Mouse (Mus musculus): ENCODE measurements around the gene Mogat1. TPM values are rescaled to one million over a fixed set of nuclear protein-coding genes. Genes with fewer than 3 reads are reported as not detected.

Gene Mogat1
- total RNA-seq, 2 experiments from 2014 or later: not detected

DNA sequence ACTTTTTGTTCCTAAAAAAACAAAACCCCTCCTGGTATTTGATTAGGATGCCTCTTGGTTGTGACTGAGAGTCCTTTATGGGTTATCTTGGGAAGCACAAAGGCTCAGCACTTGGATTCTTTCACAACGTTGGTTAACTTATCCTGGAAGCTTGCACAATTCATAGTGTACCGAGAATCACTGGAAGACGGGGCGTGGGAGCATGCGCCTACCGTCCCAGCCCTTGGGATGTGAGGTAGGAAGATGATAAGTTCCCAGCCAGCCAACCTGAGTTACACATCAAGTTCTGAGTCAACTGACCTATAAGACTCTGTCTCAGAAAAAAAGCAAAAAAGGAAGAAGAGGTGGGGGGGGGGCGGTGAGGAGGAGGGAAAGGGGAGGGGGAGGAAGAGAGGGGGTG is 8.1 kb downstream of the Mogat1 start:
- intact Hi-C loops (cut with DNase I): no loop called here
- no peak for DNase-seq (ENCODE audit: extremely low spot score in 1 of 2, low spot score in 2 of 2)

GRCm38 (mm10) chr1:78525189-78525886 is 14.5 kb downstream of the Mogat1 start:
- DNase-seq (ENCODE audit: extremely low spot score in 1 of 2, low spot score in 2 of 2): peak; percentile 67 to 77
- TF ChIP-seq CTCF (IDR thresholded peaks at IDR 0.05): peak; percentile 100
- no peak overlapping the region for H3K27ac ChIP-seq
- intact Hi-C loops (cut with DNase I): loop anchor here (5.0 kb wide), 1 partner anchor 1157 kb away; no protein-coding TSS in a partner anchor
- no peak overlapping the region for H3K4me3 ChIP-seq

More for the DNA sequence above, 8.1 kb downstream of the Mogat1 start:
- no peak for TF ChIP-seq CTCF (IDR thresholded peaks at IDR 0.05)
- Histone ChIP-seq H3K4me3 (no peak overlapping the region), H3K27ac (no peak overlapping the region)

- Histone ChIP-seq H3K4me3 (no peak overlapping the region), H3K27ac (no peak overlapping the region)
- no peak for TF ChIP-seq CTCF (IDR thresholded peaks at IDR 0.05)
- DNase-seq (ENCODE audit: extremely low spot score in 1 of 2, low spot score in 2 of 2): no peak
- intact Hi-C loops (cut with DNase I): loop anchor here (5.0 kb wide), 1 partner anchor 1154 kb away; no protein-coding TSS in a partner anchor
Measured at GRCm38 (mm10) chr1:78528356-78528755, 17.6 kb downstream of the Mogat1 start.

DNA sequence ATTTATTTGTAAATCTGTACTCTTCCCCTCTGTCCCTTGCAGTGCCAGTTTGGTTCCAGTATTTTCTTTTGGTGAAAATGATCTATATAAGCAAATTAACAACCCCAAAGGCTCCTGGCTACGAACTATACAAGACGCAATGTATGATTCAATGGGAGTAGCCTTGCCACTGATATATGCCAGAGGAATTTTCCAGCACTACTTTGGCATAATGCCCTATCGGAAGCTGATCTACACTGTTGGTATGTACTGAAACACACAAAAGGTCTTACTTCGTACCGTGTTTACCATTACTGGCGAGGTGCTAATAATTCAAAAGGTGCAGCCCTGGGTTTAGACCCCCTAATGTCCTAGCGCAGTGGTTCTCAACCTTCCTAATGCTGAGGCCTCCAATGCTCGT is 18.2 kb downstream of the Mogat1 start:
- intact Hi-C loops (cut with DNase I): loop anchor here (5.0 kb wide), 1 partner anchor 1153 kb away; no protein-coding TSS in a partner anchor
- no peak overlapping the region for H3K4me3 ChIP-seq
- DNase-seq (ENCODE audit: extremely low spot score in 1 of 2, low spot score in 2 of 2): no peak
- H3K27ac ChIP-seq: no peak overlapping the region
- no peak for TF ChIP-seq CTCF (IDR thresholded peaks at IDR 0.05)

- TF ChIP-seq CTCF (IDR thresholded peaks at IDR 0.05): peak; percentile 48
- Histone ChIP-seq H3K27ac (no peak overlapping the region), H3K4me3 (no peak overlapping the region)
- no peak for DNase-seq (ENCODE audit: extremely low spot score in 1 of 2, low spot score in 2 of 2)
- intact Hi-C loops (cut with DNase I): loop anchor here (10.0 kb wide), 1 partner anchor 914 kb away; the partner anchor contains the start of gene Scg2
Measured at GRCm38 (mm10) chr1:78530500-78531215, 19.9 kb downstream of the Mogat1 start.

GRCm38 (mm10) chr1:78532184-78532800 is 21.5 kb downstream of the Mogat1 start:
- intact Hi-C loops (cut with DNase I): loop anchor here (10.0 kb wide), 1 partner anchor 913 kb away; the partner anchor contains the start of gene Scg2
- H3K27ac ChIP-seq: no peak overlapping the region; the same call in 1 of the 2 replicates
- DNase-seq (ENCODE audit: extremely low spot score in 1 of 2, low spot score in 2 of 2): no peak
- no peak for TF ChIP-seq CTCF (IDR thresholded peaks at IDR 0.05)
- H3K4me3 ChIP-seq: no peak overlapping the region

GRCm38 (mm10) chr1:78534428-78535150 is 23.8 kb downstream of the Mogat1 start:
- intact Hi-C loops (cut with DNase I): loop anchor here (5.0 to 10.0 kb wide), 2 partner anchors 910 to 1108 kb away; partner anchors contain the start of gene Scg2

GRCm38 (mm10) chr1:78536310-78537164 is 25.7 kb downstream of the Mogat1 start:
- peak; percentile 84 to 88 for DNase-seq (ENCODE audit: extremely low spot score in 1 of 2, low spot score in 2 of 2)
- TF ChIP-seq CTCF (IDR thresholded peaks at IDR 0.05): peak; percentile 76
- intact Hi-C loops (cut with DNase I): loop anchor here (1.0 to 10.0 kb wide), 5 partner anchors 58 to 1106 kb away; partner anchors contain the start of genes Scg2 and Utp14b
- Histone ChIP-seq H3K4me3 (peak overlapping the region; percentile 46), H3K27ac (peak overlapping the region; percentile 83)

More at GRCm38 (mm10) chr1:78534428-78535150, 23.8 kb downstream of the Mogat1 start:
- no peak for DNase-seq (ENCODE audit: extremely low spot score in 1 of 2, low spot score in 2 of 2)
- TF ChIP-seq CTCF (IDR thresholded peaks at IDR 0.05): no peak
- Histone ChIP-seq H3K4me3 (no peak overlapping the region), H3K27ac (no peak overlapping the region)

DNA sequence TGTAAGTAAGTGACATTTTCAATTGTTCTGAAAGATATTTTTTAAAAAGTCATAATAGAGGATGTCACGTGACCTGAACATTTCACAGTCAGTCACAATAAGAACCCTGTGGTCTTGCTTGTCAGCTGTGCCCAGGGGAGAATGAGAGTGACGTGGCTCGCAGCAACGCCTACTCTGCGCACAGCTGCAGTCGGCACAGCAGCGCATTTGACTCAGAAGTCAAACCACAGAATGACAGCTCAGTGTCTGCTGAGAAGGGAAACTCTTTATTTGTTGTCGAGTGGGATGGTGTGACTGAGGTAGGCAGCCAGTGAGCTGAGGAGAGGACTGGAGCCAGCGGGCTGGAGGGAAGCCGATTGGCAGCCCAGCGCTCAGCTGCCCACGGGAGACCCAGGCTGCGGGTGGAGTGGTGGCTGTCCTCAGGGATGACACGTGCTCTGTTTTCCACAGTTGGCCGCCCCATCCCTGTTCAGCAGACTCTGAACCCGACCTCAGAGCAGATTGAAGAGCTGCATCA is 26.8 kb downstream of the Mogat1 start:
- TF ChIP-seq CTCF (IDR thresholded peaks at IDR 0.05): no peak
- intact Hi-C loops (cut with DNase I): loop anchor here (1.0 to 10.0 kb wide), 5 partner anchors 57 to 1105 kb away; partner anchors contain the start of genes Scg2 and Utp14b
- peak; percentile 79 to 82 for DNase-seq (ENCODE audit: extremely low spot score in 1 of 2, low spot score in 2 of 2)
- Histone ChIP-seq H3K27ac (peak overlapping the region; percentile 83), H3K4me3 (peak overlapping the region; percentile 46)

DNA sequence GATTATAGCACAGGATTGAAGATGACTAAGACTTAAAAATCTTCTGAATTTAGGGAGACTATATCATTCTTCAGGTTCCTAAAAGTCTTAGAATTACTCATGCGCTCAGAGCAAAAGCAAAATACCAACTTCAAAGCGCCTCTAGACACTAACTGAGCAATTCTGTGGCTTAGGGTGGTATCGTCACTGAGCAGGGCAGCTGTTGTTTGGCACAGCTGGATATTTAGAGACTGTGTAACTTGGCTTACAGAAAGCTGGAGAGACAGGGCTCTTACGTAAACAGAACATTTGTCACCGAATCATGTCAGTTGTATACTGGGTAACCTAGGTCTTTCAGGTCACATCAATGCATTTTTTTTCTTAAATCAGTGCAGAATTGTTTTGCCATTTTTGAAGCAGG is 27.6 kb downstream of the Mogat1 start:
- Histone ChIP-seq H3K27ac (peak overlapping the region; percentile 83), H3K4me3 (no peak overlapping the region)
- no peak for DNase-seq (ENCODE audit: extremely low spot score in 1 of 2, low spot score in 2 of 2)
- intact Hi-C loops (cut with DNase I): loop anchor here (5.0 to 10.0 kb wide), 2 partner anchors 906 to 1104 kb away; partner anchors contain the start of gene Scg2
- no peak for TF ChIP-seq CTCF (IDR thresholded peaks at IDR 0.05)
